Mouse (Mus musculus): ENCODE measurements around the gene Spin2f.
"Not testable (repeated sequence)": the region's sequence is repeated elsewhere in the genome, so short reads cannot be mapped to it uniquely, and the experiment has no call there.

Gene Spin2f

DNA sequence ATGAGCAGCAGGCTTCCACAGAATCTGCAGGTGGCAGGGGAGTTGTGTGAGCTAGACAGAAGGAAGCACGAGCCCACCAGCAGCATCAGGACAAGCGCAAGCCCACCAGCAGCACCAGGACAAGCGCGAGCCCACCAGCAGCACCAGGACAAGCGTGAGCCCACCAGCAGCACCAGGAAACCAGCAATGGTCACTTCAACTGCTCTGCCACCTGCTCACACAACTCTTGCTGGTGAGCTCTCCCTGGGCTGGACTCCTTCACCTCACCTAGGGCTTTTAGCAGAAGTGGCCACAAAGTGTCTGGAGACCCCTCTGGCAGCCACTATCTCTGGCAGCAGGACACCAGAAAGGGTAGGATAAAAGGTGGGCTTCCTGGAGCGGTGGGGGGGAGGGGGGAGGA, at the start of gene Spin2f:
Gene Spin2f (plus strand): TSS at position 301 of the 400 bp plus-strand sequence.
- not testable (repeated sequence) for DNase-seq (ENCODE audit: low spot score in 2 of 2)

DNA sequence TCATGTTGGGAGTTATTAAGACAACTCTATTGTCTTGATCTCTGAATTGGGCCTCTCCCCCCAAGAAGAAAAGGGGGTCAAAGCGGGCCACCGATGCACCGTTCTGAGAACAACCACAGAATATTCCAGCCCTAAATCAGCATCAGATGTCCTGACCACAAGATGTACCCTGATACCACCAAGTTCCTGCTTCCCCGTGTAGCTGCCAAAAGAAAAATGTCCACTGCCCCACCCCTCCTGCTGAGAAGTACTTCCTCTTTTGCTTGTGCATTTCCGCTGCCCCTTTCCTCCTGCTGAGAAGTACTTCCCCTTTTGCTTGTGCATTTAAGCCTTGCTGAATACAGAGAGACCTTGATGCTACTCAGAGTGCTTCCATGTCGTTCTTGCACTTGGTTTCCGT, 41.6 kb upstream of the Spin2f start:
- DNase-seq (ENCODE audit: low spot score in 2 of 2) = not testable (repeated sequence)

DNA sequence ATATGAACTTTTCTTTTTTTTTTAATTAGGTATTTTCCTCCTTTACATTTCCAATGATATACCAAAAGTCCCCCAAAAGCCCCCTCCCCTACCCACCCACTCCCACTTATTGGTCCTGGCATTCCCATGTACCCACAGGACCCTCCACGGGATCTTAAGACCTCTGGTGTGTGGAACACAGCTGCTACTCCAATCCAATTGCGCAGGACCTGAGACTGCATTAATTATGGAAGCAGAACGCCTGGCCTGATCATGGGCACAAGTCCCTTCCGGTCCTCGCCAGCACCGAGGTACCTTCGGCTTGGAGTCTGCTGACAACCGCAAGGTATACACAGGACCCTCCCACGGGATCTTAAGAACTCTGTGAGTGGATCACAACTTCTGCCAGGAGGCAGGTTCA, 30.2 kb upstream of the Spin2f start:
- DNase-seq (ENCODE audit: low spot score in 2 of 2) = not testable (repeated sequence)

DNA sequence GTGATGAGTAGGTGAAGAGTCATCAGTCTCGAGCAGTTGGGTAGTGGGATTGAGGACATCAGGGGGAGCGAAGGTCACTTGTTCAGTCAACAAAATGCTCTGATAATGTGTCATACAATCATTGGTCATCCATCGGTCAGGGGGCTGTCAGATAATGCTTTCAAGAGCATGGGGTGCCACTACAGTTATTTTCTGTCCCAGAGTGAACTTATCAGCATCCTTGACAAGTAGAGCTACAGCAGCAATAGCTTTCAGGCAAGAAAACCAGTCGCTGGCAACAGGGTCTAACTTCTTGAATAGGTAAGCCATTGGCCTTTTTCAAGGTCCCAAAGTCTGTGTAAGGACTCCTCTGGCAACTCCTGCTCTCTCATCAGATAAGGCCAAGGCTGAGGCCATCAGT, 18.6 kb upstream of the Spin2f start:
- DNase-seq (ENCODE audit: low spot score in 2 of 2) = not testable (repeated sequence)

DNA sequence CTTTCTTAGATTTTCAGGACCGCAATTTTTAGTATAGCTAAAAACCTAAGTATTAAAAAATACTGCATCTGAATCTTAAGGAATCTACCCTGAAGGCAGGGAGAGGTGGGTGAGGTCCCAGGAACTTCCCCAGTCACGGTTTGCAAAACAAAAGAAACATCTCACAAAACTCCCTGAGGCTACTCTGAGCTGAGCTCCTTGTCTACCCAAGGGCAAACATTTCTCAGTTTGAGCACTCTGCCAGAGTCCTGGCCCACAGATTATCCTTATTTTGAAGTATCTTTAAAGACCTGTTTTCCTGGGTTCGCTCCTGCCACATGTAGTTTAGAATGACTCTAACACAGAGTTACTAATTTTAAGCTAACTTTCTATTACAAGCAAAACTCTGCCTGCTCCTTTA, 11.9 kb upstream of the Spin2f start:
- DNase-seq (ENCODE audit: low spot score in 2 of 2) = not testable (repeated sequence)
